Comparison of ENCODE assay signal across 17 mouse cellular contexts in the genomic region with DNA sequence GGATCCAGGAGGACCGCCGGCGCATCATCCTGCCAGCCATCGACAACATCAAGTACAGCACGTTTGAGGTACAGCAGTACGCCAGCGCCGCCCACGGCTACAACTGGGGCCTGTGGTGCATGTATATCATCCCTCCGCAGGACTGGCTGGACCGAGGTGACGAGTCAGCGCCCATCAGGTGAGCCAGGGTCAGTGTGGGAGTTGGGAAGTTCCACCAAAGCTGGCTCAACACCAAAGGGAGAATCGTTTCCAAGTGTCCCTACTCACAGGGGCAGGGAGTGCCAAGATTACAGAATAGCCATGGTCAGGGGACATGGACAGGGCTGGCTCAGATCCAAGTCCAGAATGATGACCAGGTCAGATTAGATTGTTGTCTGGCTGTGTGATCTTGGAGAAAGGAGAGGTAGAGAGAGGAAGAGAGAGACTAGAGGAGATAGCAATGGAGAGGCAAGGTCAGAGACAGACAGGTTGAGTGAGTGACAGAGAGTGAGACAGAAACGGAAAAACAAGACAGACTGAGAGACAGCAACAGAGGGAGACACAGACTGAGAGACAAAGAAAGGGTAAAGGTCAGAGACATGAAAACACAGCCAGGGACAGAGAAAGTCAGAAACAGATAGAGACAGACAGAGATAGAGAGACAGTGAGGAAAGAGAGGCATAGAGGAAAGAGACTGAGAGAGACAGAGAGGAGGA. TPM values are rescaled to one million over a fixed set of nuclear protein-coding genes. Genes with fewer than 3 reads are reported as not detected.
DNase-seq lines count a peak whose midpoint lies in the region; ATAC-seq and TF ChIP-seq lines count a peak whose summit lies in the region.
"Had no signal": no experiment of that assay in that cellular context is flagged by ENCODE, and none has a peak within 500 bp of the region (broad histone marks: within the 10 kb centered on the region; RNA-seq: fewer than 3 reads in every experiment).

No protein-coding gene starts in this region.

- no peak overlapping the region for H3K9ac ChIP-seq in MEL (ENCODE audit: control insufficient read depth, low read depth, low read length, poor library complexity, severe bottlenecking)
- H3K9ac ChIP-seq: liver, postnatal 0 days; neural tube, embryonic 15.5 days had no signal

- H3K4me1 ChIP-seq in MEL (ENCODE audit: control insufficient read depth in 1 of 2, insufficient read depth in 2 of 2, low read length in 2 of 2): peaks cover 4 to 46% of the 10 kb centered on the region in 2 experiments
- H3K4me1 ChIP-seq: midbrain, embryonic 10.5 days had no signal

- TF ChIP-seq EP300 in MEL (IDR thresholded peaks at IDR 0.05; ENCODE audit: low read depth in 1 of 2, low read length in 2 of 2): no peak

- H3K36me3 ChIP-seq in MEL (ENCODE audit: control insufficient read depth in 1 of 2, insufficient read depth in 2 of 2, low read length in 2 of 2): peaks cover 0 to 24% of the 10 kb centered on the region in 2 experiments; a peak in 2 of 4 replicates
- H3K36me3 ChIP-seq: midbrain, embryonic 10.5 days had no signal

- H3K4me3 ChIP-seq in MEL (ENCODE audit: control insufficient read depth in 1 of 2, insufficient read depth in 1 of 2, low read depth in 2 of 2, low read length in 2 of 2): no peak overlapping the region
- H3K4me3 ChIP-seq: heart, adult 2 months; midbrain, embryonic 10.5 days; neural tube, embryonic 15.5 days had no signal

- no peak for TF ChIP-seq CTCF in MEL (IDR thresholded peaks at IDR 0.05 in 2 of 3, conservative IDR thresholded peaks at IDR 0.05 in 1 of 3; ENCODE audit: control insufficient read depth in 1 of 3, insufficient read depth in 1 of 3, low read depth in 2 of 3, low read length in 3 of 3, poor library complexity in 1 of 3, severe bottlenecking in 1 of 3)

- ATAC-seq in inflammation-experienced regulatory T-cells, adult 6 months: peak; percentile 7
- ATAC-seq: intestine, embryonic 16.5 days; liver, postnatal 0 days had no signal

- TF ChIP-seq POLR2A in MEL (IDR thresholded peaks at IDR 0.05; ENCODE audit: control insufficient read depth in 1 of 2, insufficient read depth in 1 of 2, low read depth in 1 of 2, low read length in 2 of 2, poor library complexity in 1 of 2): no peak

- no peak for TF ChIP-seq RAD21 in MEL (IDR thresholded peaks at IDR 0.05; ENCODE audit: low read depth, low read length)

- H3K79me2 ChIP-seq in MEL (ENCODE audit: control insufficient read depth, insufficient read depth, low read length, poor library complexity): no peaks in the 10 kb centered on the region

- H3K9me3 ChIP-seq in MEL (replicated peaks; ENCODE audit: insufficient read depth, low read length): no peaks in the 10 kb centered on the region
- H3K9me3 ChIP-seq: midbrain, embryonic 10.5 days; neural tube, embryonic 15.5 days had no signal

- peak; percentile 42 for DNase-seq in cerebellum, adult 11-12 months
- DNase-seq in cerebellum, adult 8-10 months: no peak
- DNase-seq in kidney, adult 9 months: peak; percentile 72
- no peak for DNase-seq in kidney, adult 18-20 months
- DNase-seq in MEL (ENCODE audit: low read depth, low spot score): peak; percentile 36
- no peak for DNase-seq in spleen, postnatal 4 days (ENCODE audit: low spot score in 2 of 2)
- no peak for DNase-seq in layer of hippocampus, adult 9-10 months (ENCODE audit: low spot score)
- DNase-seq: adrenal gland, postnatal 25 days; heart, adult 2 months; liver, postnatal 0 days; lung, postnatal 4 days; right cerebral cortex, postnatal 4 days had no signal

- H3K27me3 ChIP-seq in MEL (ENCODE audit: control insufficient read depth in 1 of 2, insufficient read depth in 2 of 2, low read length in 2 of 2): no peaks in the 10 kb centered on the region
- H3K27me3 ChIP-seq: neural tube, embryonic 15.5 days had no signal

- H3K27ac ChIP-seq in MEL (ENCODE audit: control insufficient read depth, low read depth, low read length): no peak overlapping the region; the same call in 1 of the 2 replicates
- H3K27ac ChIP-seq: heart, adult 2 months; midbrain, embryonic 10.5 days had no signal

TF ChIP-seq in MEL, 35 proteins besides CTCF, POLR2A, EP300 and RAD21:
- TF ChIP-seq TCF12 (IDR thresholded peaks at IDR 0.05; ENCODE audit: low read depth, low read length) (no peak), BHLHE40 (IDR thresholded peaks at IDR 0.05; ENCODE audit: borderline replicate concordance, low read depth, low read length) (no peak), SMC3 (IDR thresholded peaks at IDR 0.05; ENCODE audit: low read depth, low read length) (no peak), MAZ (IDR thresholded peaks at IDR 0.05; ENCODE audit: low read depth, low read length) (no peak), ZNF384 (IDR thresholded peaks at IDR 0.05; ENCODE audit: low read depth, low read length) (no peak), TAL1 (IDR thresholded peaks at IDR 0.05; ENCODE audit: low read length) (no peak), JUND (IDR thresholded peaks at IDR 0.05; ENCODE audit: low read depth, low read length) (no peak), ELF1 (IDR thresholded peaks at IDR 0.05; ENCODE audit: low read depth, low read length) (no peak), ZKSCAN1 (IDR thresholded peaks at IDR 0.05; ENCODE audit: low read depth, low read length) (no peak), UBTF (IDR thresholded peaks at IDR 0.05; ENCODE audit: borderline replicate concordance, insufficient read depth, low read depth, low read length) (no peak), ETS1 (IDR thresholded peaks at IDR 0.05; ENCODE audit: low read depth, low read length) (no peak), RCOR1 (IDR thresholded peaks at IDR 0.05; ENCODE audit: low read depth, low read length) (no peak), GATA1 (IDR thresholded peaks at IDR 0.05; ENCODE audit: low read depth, low read length) (no peak)

RNA-seq across cellular contexts. Expression of a gene that starts 52.1 kb away (rescaled TPM):
- total RNA-seq in MEL (2012; rRNA removed): 0.23 and 0.42 TPM in 2 replicates
- under 1 TPM in 1 of 2 experiments, not detected in 1; 0.99 TPM for polyA plus RNA-seq in MEL (2012; ENCODE audit: insufficient read depth in 1 of 2, insufficient read length in 2 of 2, low read depth in 1 of 2, low replicate concordance in 2 of 2, missing spikeins in 1 of 2)
- 1 to 10 TPM; 4.5 to 9.7 (median 7.5) TPM for polyA plus RNA-seq in inflammation-experienced regulatory T-cells, adult 6 months (2017; shearing (Covaris generic))
- total RNA-seq: gastrocnemius, adult 8-10 months; heart, adult 2 months had no signal

RNA-seq across cellular contexts. Expression of a gene that starts 57.0 kb away (rescaled TPM):
- total RNA-seq in MEL (2012; rRNA removed): 67.2 and 72.8 TPM in 2 replicates
- polyA plus RNA-seq in MEL (2012; ENCODE audit: insufficient read depth in 1 of 2, insufficient read length in 2 of 2, low read depth in 1 of 2, low replicate concordance in 2 of 2, missing spikeins in 1 of 2): 100 to 1,000 TPM in 1 of 2 experiments, not detected in 1; 181 TPM
- polyA plus RNA-seq in inflammation-experienced regulatory T-cells, adult 6 months (2017; shearing (Covaris generic)): 10 to 100 TPM; 37.3 to 40.8 (median 40.1) TPM

RNA-seq across cellular contexts. Expression of a gene that starts 57.0 kb away (rescaled TPM):
- 11.6 and 16.3 TPM in 2 replicates for total RNA-seq in MEL (2012; rRNA removed)
- 100 to 1,000 TPM in 1 of 2 experiments, 10 to 100 TPM in 1; 52.9 to 285 TPM for polyA plus RNA-seq in MEL (2012; ENCODE audit: insufficient read depth in 1 of 2, insufficient read length in 2 of 2, low read depth in 1 of 2, low replicate concordance in 2 of 2, missing spikeins in 1 of 2)
- 1 to 10 TPM; 2.3 to 4.5 (median 4.5) TPM for polyA plus RNA-seq in inflammation-experienced regulatory T-cells, adult 6 months (2017; shearing (Covaris generic))

Comparison
In these comparisons a context has a peak if more than half of its experiments do, and no peak if none do; other contexts are left out.
1. DNase-seq: peak in cerebellum, adult 11-12 months (single experiment), kidney, adult 9 months (single experiment) and MEL (single experiment); none in cerebellum, adult 8-10 months (single experiment), kidney, adult 18-20 months (single experiment), spleen, postnatal 4 days (0 of 2) and layer of hippocampus, adult 9-10 months (single experiment).
2. RNA of a gene that starts 57.0 kb away (polyA plus RNA-seq): 52.9 to 285 TPM in MEL; 2.3 to 4.5 TPM in inflammation-experienced regulatory T-cells, adult 6 months; every median in the first group is over 4 times any median in the second.